Mouse (Mus musculus) thymus, adult 2 months (tissue): Measurements from ENCODE around the gene Lcmt1. TPM values are rescaled to one million over a fixed set of nuclear protein-coding genes. Genes with fewer than 3 reads are reported as not detected.

Source experiments
- DNase-seq: peaks from one replicate; pipeline ENCODE4 v3.0.0; 2021
- H3K27ac ChIP-seq: fragments of 200-500 bp; 2 replicates; pipeline ENCODE4 v1.5.1; 2012; ENCODE audit warnings: low read length, control low read depth; ENCODE audit not compliant: control insufficient read depth, insufficient read depth
- H3K27me3 ChIP-seq: fragments of 200-500 bp; 2 replicates; pipeline ENCODE4 v1.6.1; 2012; ENCODE audit warnings: mild to moderate bottlenecking, low read length, moderate library complexity, mixed read lengths; ENCODE audit not compliant: control insufficient read depth, insufficient read depth
- H3K36me3 ChIP-seq: fragments of 200-500 bp; 2 replicates; pipeline ENCODE4 v1.6.1; 2012; ENCODE audit warnings: mild to moderate bottlenecking, low read length, moderate library complexity; ENCODE audit not compliant: control insufficient read depth, insufficient read depth
- H3K4me1 ChIP-seq: fragments of 200-500 bp; replicated peaks from 2 replicates; pipeline ENCODE4 v1.6.1; 2012; ENCODE audit warnings: low read length; ENCODE audit not compliant: control insufficient read depth, insufficient read depth
- H3K4me3 ChIP-seq: fragments of 200-500 bp; 2 replicates; pipeline ENCODE4 v1.5.1; 2012; ENCODE audit warnings: mild to moderate bottlenecking, low read length, control low read depth, moderate library complexity; ENCODE audit not compliant: control insufficient read depth, insufficient read depth
- CTCF ChIP-seq: fragments of 200-500 bp; IDR thresholded peaks from 2 replicates; pipeline ENCODE4 v1.5.1; 2012; ENCODE audit warnings: mild to moderate bottlenecking, control low read depth, low read length, moderate library complexity, borderline replicate concordance; ENCODE audit not compliant: control insufficient read depth, poor library complexity, insufficient read depth; ENCODE audit errors: extremely low read depth
- POLR2A ChIP-seq: fragments of 200-500 bp; IDR thresholded peaks from 2 replicates; pipeline ENCODE4 v1.6.1; 2012; ENCODE audit warnings: mild to moderate bottlenecking, low read length, control low read depth, moderate library complexity; ENCODE audit not compliant: control insufficient read depth, poor library complexity, insufficient read depth; ENCODE audit errors: extremely low read depth
- WGBS: fragments of 180-500 bp; shearing (Covaris S2); methylation state at CpG from one replicate; pipeline ENCODE4 v1.1.7; 2018; 5-methylcytosine and 5-hydroxymethylcytosine counted together
- polyA plus RNA-seq: library from polyadenylated mRNA; depleted of rRNA; stranded (reverse); fragments of >200 nt; gene quantifications from 2 replicates; pipeline ENCODE4 v1.2.3, GENCODE M21; 2012

Lcmt1 gene
- polyA plus RNA-seq, 1 experiment, result 31.9 TPM

GRCm38 (mm10) chr7:123327909-123328308 lies 41.7 kb upstream of the Lcmt1 start:
- no peaks in the 10 kb centered on the region for H3K27me3 ChIP-seq
- no peaks in the 10 kb centered on the region; the same call in 1 of the 2 replicates for H3K36me3 ChIP-seq
- DNase-seq, result no peak
- H3K27ac ChIP-seq, result no peak overlapping the region
- no peaks in the 10 kb centered on the region for H3K4me1 ChIP-seq
- 97% methylated on average over 4 of the region's 4 CpGs for WGBS
- H3K4me3 ChIP-seq, result no peak overlapping the region
- no peak for TF ChIP-seq POLR2A
- TF ChIP-seq CTCF, result no peak

DNA sequence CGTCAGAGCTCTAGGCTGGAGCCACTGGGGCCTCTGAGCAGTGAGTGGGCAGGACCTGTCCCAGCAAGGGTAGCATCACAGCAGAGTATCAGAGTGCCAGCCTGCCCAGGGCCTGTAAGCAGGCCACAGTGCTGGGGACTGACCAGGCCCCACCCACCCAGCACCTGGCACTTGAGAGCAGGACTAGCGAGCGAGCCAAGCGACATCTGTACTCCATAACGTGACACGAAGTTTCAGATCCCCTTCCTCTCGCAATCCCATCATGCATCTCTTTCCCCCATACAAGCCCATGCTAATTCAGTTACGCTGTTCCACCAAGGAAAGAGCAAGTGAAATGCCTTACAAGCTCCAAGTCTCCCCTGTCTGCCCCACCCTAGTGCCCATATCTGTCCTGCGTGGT lies 39.1 kb upstream of the Lcmt1 start:
- no peak for DNase-seq
- no peak overlapping the region for H3K27ac ChIP-seq
- no peak overlapping the region for H3K4me3 ChIP-seq
- H3K4me1 ChIP-seq, result no peaks in the 10 kb centered on the region
- TF ChIP-seq CTCF (no peak), POLR2A (no peak)
- no peaks in the 10 kb centered on the region; the same call in 1 of the 2 replicates for H3K36me3 ChIP-seq
- H3K27me3 ChIP-seq, result no peaks in the 10 kb centered on the region
- 92% methylated on average over 9 of the region's 9 CpGs for WGBS

- no peaks in the 10 kb centered on the region; the same call in 1 of the 2 replicates for H3K4me1 ChIP-seq
- no peak overlapping the region for H3K27ac ChIP-seq
- no peaks in the 10 kb centered on the region for H3K27me3 ChIP-seq
- no peak for DNase-seq
- H3K36me3 ChIP-seq, result no peaks in the 10 kb centered on the region
- H3K4me3 ChIP-seq, result no peak overlapping the region
- TF ChIP-seq CTCF, result no peak
- no peak for TF ChIP-seq POLR2A
- 91% methylated on average over 1 of the region's 1 CpGs for WGBS
Measured at GRCm38 (mm10) chr7:123336322-123336721, 33.3 kb upstream of the Lcmt1 start.

DNA sequence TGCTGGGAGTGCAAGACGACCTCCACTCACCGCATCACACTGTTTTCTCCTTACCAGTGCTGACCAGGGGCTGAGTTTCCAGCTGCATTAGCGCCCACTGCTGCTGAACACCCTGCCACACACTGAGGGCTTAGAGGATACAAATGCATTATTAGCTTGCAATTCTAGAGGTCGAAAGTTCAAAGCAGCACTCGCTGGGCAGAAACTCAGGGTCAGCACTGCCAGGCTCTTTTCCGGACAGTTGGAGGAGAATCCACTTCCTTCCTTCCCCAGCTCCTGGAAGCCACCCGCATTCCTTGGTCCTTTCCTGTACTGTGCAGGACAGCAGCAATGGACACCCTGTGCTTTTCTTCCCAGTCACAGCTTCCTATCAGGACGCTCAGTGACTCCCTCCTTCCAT lies 31.2 kb upstream of the Lcmt1 start:
- 94% methylated on average over 8 of the region's 8 CpGs for WGBS
- no peaks in the 10 kb centered on the region for H3K27me3 ChIP-seq
- no peaks in the 10 kb centered on the region for H3K36me3 ChIP-seq
- no peak for DNase-seq
- H3K4me1 ChIP-seq, result no peaks in the 10 kb centered on the region; the same call in 1 of the 2 replicates
- no peak overlapping the region for H3K4me3 ChIP-seq
- no peak overlapping the region for H3K27ac ChIP-seq
- no peak for TF ChIP-seq CTCF
- no peak for TF ChIP-seq POLR2A

GRCm38 (mm10) chr7:123341896-123342295 lies 27.7 kb upstream of the Lcmt1 start:
- Histone ChIP-seq H3K4me3 (no peak overlapping the region), H3K36me3 (no peaks in the 10 kb centered on the region), H3K4me1 (no peaks in the 10 kb centered on the region; the same call in 1 of the 2 replicates), H3K27me3 (no peaks in the 10 kb centered on the region), H3K27ac (no peak overlapping the region)
- DNase-seq, result no peak
- WGBS, result 93% methylated on average over 5 of the region's 5 CpGs
- no peak for TF ChIP-seq POLR2A
- no peak for TF ChIP-seq CTCF

GRCm38 (mm10) chr7:123344079-123344780 lies 25.4 kb upstream of the Lcmt1 start:
- Histone ChIP-seq H3K27ac (no peak overlapping the region), H3K4me1 (no peaks in the 10 kb centered on the region), H3K4me3 (no peak overlapping the region), H3K36me3 (no peaks in the 10 kb centered on the region), H3K27me3 (no peaks in the 10 kb centered on the region)
- DNase-seq, result no peak
- WGBS, result 93% methylated on average over 5 of the region's 5 CpGs
- TF ChIP-seq CTCF, result no peak
- no peak for TF ChIP-seq POLR2A
